In the genomic region with DNA sequence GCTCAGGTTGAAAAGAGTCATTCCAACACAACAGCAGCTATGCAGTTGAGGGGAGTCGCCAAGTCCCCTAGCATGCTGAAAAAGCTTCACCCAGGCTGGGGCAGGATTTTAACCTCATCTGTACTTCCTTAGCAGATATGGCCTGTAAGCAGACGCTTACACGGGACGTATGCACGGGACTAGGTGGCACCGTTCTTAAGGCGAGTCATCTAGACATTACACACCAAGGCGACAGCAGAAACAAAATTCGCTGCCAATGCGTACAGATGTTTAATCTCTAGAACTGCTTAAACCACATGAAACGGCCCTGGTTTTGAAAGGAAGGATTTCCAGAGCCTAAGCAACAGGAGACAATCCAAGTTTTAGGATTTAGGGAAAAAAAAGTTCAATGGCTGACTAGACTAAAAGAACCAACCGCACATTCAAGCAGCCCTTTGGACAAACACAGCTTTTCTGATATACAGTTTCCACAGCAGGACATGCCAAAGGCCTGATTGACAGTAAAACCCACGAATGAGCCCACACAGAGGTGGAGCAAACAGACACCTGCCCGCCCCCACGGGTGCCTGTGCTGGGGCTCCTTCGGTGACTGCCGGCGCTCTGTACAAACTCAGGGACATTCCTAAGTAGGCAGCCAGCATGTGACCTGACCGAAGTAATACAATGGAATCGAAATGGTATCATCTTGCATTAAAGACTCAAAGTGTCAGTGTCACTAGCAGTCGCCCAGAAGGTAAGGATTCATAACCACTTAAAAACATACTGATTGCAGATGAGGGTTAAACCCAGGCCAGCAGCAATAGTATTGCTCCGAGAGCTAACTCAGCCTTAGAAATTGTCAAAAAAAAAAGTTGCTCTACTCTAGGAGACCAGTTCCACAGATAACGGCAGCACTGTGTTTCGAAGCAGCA, we compare ENCODE assay signal across 8 mouse cellular contexts. TPM values are rescaled to one million over a fixed set of nuclear protein-coding genes. Genes with fewer than 3 reads are reported as not detected.
DNase-seq lines count a peak whose midpoint lies in the region; ATAC-seq and TF ChIP-seq lines count a peak whose summit lies in the region.

No protein-coding gene starts in this region.

- peaks cover 36% of the 10 kb centered on the region for H3K36me3 ChIP-seq in embryonic facial prominence, embryonic 10.5 days (replicated peaks)
- no peaks in the 10 kb centered on the region for H3K36me3 ChIP-seq in kidney, adult 2 months (ENCODE audit: control insufficient read depth, insufficient read depth, low read length)
- H3K36me3 ChIP-seq in midbrain, embryonic 16.5 days (ENCODE audit: control insufficient read depth, insufficient read depth, low read length): 0 out of 2 replicates have a peak, but pooled peaks cover 2% of the 10 kb centered on the region

- TF ChIP-seq POLR2A in kidney, adult 2 months (IDR thresholded peaks at IDR 0.05; ENCODE audit: low read depth, low read length): no peak

- H3K4me1 ChIP-seq in embryonic facial prominence, embryonic 10.5 days: peaks cover 88% of the 10 kb centered on the region
- H3K4me1 ChIP-seq in kidney, adult 2 months (ENCODE audit: control insufficient read depth, insufficient read depth, low read length): peaks cover 22% of the 10 kb centered on the region
- H3K4me1 ChIP-seq in midbrain, embryonic 16.5 days (ENCODE audit: control insufficient read depth, insufficient read depth, low read length): peaks cover 59% of the 10 kb centered on the region

- peak overlapping the region; percentile 90 for H3K9ac ChIP-seq in midbrain, embryonic 16.5 days (ENCODE audit: low read depth, low read length)

- peak overlapping the region; percentile 95 for H3K27ac ChIP-seq in embryonic facial prominence, embryonic 10.5 days (replicated peaks)
- H3K27ac ChIP-seq in kidney, adult 2 months (ENCODE audit: insufficient read depth, low read depth, low read length): peak overlapping the region; percentile 79
- no peak overlapping the region; the same call in 1 of the 2 replicates for H3K27ac ChIP-seq in midbrain, embryonic 16.5 days (ENCODE audit: low read length)

- H3K4me3 ChIP-seq in embryonic facial prominence, embryonic 10.5 days: peak overlapping the region; percentile 92
- H3K4me3 ChIP-seq in kidney, adult 2 months (ENCODE audit: insufficient read depth, low read depth, low read length): peak overlapping the region; percentile 96
- H3K4me3 ChIP-seq in midbrain, embryonic 16.5 days (ENCODE audit: low read depth, low read length): peak overlapping the region; percentile 86

- TF ChIP-seq CTCF in kidney, adult 2 months (conservative IDR thresholded peaks at IDR 0.05; ENCODE audit: insufficient read depth, insufficient read length, low read depth, low read length): no peak

- no peaks in the 10 kb centered on the region for H3K9me3 ChIP-seq in embryonic facial prominence, embryonic 10.5 days
- no peaks in the 10 kb centered on the region for H3K9me3 ChIP-seq in midbrain, embryonic 16.5 days (replicated peaks; ENCODE audit: control insufficient read depth, low read length, poor library complexity, severe bottlenecking)

- H3K27me3 ChIP-seq in embryonic facial prominence, embryonic 10.5 days (replicated peaks; ENCODE audit: low read depth, poor library complexity, severe bottlenecking): no peaks in the 10 kb centered on the region
- no peaks in the 10 kb centered on the region for H3K27me3 ChIP-seq in kidney, adult 2 months (replicated peaks; ENCODE audit: control insufficient read depth, insufficient read depth, low read length)
- H3K27me3 ChIP-seq in midbrain, embryonic 16.5 days (ENCODE audit: control insufficient read depth, insufficient read depth, low read depth, low read length): no peaks in the 10 kb centered on the region

- WGBS in embryonic facial prominence, embryonic 10.5 days: 27% methylated on average over 24 of the region's 24 CpGs
- 26% methylated on average over 24 of the region's 24 CpGs for WGBS in kidney, adult 2 months
- 10% methylated on average over 24 of the region's 24 CpGs for WGBS in midbrain, embryonic 16.5 days

- peak overlapping the region; percentile 75 for H3K4me2 ChIP-seq in midbrain, embryonic 16.5 days (ENCODE audit: low read length)

- no peak for ATAC-seq in midbrain, embryonic 16.5 days

- DNase-seq in 3134 (ENCODE audit: extremely low read depth, insufficient read length, low spot score): peak; percentile 83
- peak; percentile 85 for DNase-seq in adrenal gland, adult 2 months
- peak; percentile 86 for DNase-seq in embryonic facial prominence, embryonic 10.5 days (ENCODE audit: low spot score)
- DNase-seq in heart, adult 8-10 months (ENCODE audit: low spot score): peak; percentile 89
- peak; percentile 95 for DNase-seq in kidney, adult 2 months
- DNase-seq in liver: peak; percentile 82
- peak; percentile 84 to 85 for DNase-seq in spleen, postnatal 36 days (ENCODE audit: low spot score in 2 of 2)

RNA-seq across cellular contexts. Expression of a gene that starts 3.5 kb away (rescaled TPM):
- total RNA-seq in adrenal gland, adult 2 months (2021): 10 to 100 TPM; 21.5 to 23.2 TPM
- polyA plus RNA-seq in adrenal gland, adult 2 months (2012; rRNA removed): 19.5 and 23.3 TPM in 2 replicates
- polyA plus RNA-seq in embryonic facial prominence, embryonic 10.5 days (2016; fragmentation: Nextera tagmentation; extraction: Ambion mirVana): 18.0 and 18.4 TPM in 2 replicates
- total RNA-seq in heart, adult 8-10 months (2022): 10 to 100 TPM; 16.4 to 18.9 (median 18.0) TPM
- polyA plus RNA-seq in kidney, adult 2 months (2012; rRNA removed): 22.1 and 22.9 TPM in 2 replicates
- polyA plus RNA-seq in midbrain, embryonic 16.5 days (2015; fragmentation: Nextera tagmentation; extraction: Ambion mirVana): 6.5 and 7.5 TPM in 2 replicates

RNA-seq across cellular contexts. Expression of a gene that starts 48.6 kb away (rescaled TPM):
- total RNA-seq in adrenal gland, adult 2 months (2021): not detected
- polyA plus RNA-seq in adrenal gland, adult 2 months (2012; rRNA removed): not detected in 2 replicates
- polyA plus RNA-seq in embryonic facial prominence, embryonic 10.5 days (2016; fragmentation: Nextera tagmentation; extraction: Ambion mirVana): 0.20 TPM in 1 of 2 replicates, not detected in the other
- 10 to 100 TPM; 15.4 to 22.3 (median 18.7) TPM for total RNA-seq in heart, adult 8-10 months (2022)
- polyA plus RNA-seq in kidney, adult 2 months (2012; rRNA removed): 0.55 TPM in 1 of 2 replicates, not detected in the other
- 0.47 TPM in 1 of 2 replicates, not detected in the other for polyA plus RNA-seq in midbrain, embryonic 16.5 days (2015; fragmentation: Nextera tagmentation; extraction: Ambion mirVana)
